Mouse (Mus musculus): ENCODE results near the gene Il17rb.
A peak's percentile ranks its signal among the peaks of the same experiment; 100 is the strongest.

The Il17rb gene

GRCm38 (mm10) chr14:30008733-30009575 is at the start of gene Il17rb, which contains the start of gene Chdh:
Gene Il17rb, minus strand, starts transcription at chr14:30008896.
Gene Chdh, plus strand, starts transcription at chr14:30009023.
- DNase-seq: peak; percentile 37 to 44

GRCm38 (mm10) chr14:30056031-30056766 is 47.5 kb upstream of the Il17rb start:
- no peak for DNase-seq

GRCm38 (mm10) chr14:30054922-30055321 is 46.2 kb upstream of the Il17rb start:
- no peak for DNase-seq

- no peak for DNase-seq
These were observed 41.6 kb upstream of the Il17rb start for GRCm38 (mm10) chr14:30050280-30050679.

- DNase-seq: no peak
These were observed 39.4 kb upstream of the Il17rb start for GRCm38 (mm10) chr14:30048049-30048448.

GRCm38 (mm10) chr14:30046976-30047375 is 38.3 kb upstream of the Il17rb start:
- no peak for DNase-seq

- DNase-seq: no peak
These were observed 37.1 kb upstream of the Il17rb start for GRCm38 (mm10) chr14:30045704-30046220.

GRCm38 (mm10) chr14:30045239-30045638 is 36.5 kb upstream of the Il17rb start:
- no peak for DNase-seq

- no peak for DNase-seq
These were observed 34.8 kb upstream of the Il17rb start for GRCm38 (mm10) chr14:30043356-30043940.

- no peak for DNase-seq
These were observed 33.1 kb upstream of the Il17rb start for GRCm38 (mm10) chr14:30041836-30042235.

GRCm38 (mm10) chr14:30039413-30039812 is 30.7 kb upstream of the Il17rb start:
- no peak for DNase-seq

- no peak for DNase-seq
These were observed 29.7 kb upstream of the Il17rb start for GRCm38 (mm10) chr14:30038431-30038830.

GRCm38 (mm10) chr14:30033405-30033804 is 24.7 kb upstream of the Il17rb start:
- no peak for DNase-seq

- no peak for DNase-seq
These were observed 18.7 kb upstream of the Il17rb start for GRCm38 (mm10) chr14:30027378-30027777.

- DNase-seq: no peak
These were observed 15.7 kb upstream of the Il17rb start for GRCm38 (mm10) chr14:30024387-30024786.

GRCm38 (mm10) chr14:30022471-30022870 is 13.8 kb upstream of the Il17rb start:
- DNase-seq: peak in 1 of 2 experiments; percentile 35

GRCm38 (mm10) chr14:30019792-30020575 is 11.3 kb upstream of the Il17rb start:
- DNase-seq: no peak

- DNase-seq: no peak
These were observed 10.7 kb upstream of the Il17rb start for GRCm38 (mm10) chr14:30019375-30019774.

- DNase-seq: no peak
These were observed 10.2 kb upstream of the Il17rb start for GRCm38 (mm10) chr14:30018846-30019245.

GRCm38 (mm10) chr14:30018463-30018801 is 9.7 kb upstream of the Il17rb start:
- no peak for DNase-seq

GRCm38 (mm10) chr14:30017794-30018462 is 9.2 kb upstream of the Il17rb start:
- DNase-seq: no peak

- DNase-seq: no peak
These were observed 8.0 kb upstream of the Il17rb start for GRCm38 (mm10) chr14:30016666-30017065.
